Mouse (Mus musculus): Measurements from ENCODE around the gene Pacrg.

Pacrg gene

DNA sequence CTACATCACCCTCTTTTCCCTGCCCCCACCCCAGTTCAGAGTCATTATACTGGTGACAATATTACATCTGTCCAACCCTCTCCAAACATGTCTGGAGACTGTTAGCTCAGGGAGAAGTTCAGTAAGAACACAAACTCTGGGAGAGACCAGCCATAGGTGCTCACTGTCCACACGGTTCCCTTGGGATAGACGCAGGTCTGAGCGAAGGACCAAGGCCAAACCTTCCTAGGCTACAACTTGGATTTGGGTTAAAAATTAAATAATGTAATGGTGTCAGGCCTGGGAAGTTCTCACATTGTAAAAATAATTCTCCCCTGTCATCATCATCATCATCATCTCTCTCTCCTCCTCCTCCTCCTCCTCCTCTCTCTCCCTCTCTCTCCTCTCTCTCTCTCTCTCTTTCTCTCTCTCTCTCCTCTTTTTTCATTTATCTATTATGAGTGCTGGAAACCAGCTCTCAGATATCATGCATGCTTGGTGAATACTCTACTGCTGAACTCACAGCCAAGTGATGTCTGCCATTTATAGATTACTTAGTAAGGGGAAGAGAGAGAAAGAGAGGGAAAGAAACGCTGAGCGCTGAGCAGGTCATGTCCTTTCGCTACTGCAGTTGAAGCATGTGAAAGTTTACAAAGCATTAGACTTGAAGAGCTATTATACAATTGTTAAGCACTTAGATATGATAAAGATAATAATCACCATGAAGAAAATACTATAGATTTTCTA lies 215.2 kb downstream of the Pacrg start:
- no peak for DNase-seq

GRCm38 (mm10) chr17:10620621-10621020 lies 219.5 kb downstream of the Pacrg start:
- no peak for DNase-seq

DNA sequence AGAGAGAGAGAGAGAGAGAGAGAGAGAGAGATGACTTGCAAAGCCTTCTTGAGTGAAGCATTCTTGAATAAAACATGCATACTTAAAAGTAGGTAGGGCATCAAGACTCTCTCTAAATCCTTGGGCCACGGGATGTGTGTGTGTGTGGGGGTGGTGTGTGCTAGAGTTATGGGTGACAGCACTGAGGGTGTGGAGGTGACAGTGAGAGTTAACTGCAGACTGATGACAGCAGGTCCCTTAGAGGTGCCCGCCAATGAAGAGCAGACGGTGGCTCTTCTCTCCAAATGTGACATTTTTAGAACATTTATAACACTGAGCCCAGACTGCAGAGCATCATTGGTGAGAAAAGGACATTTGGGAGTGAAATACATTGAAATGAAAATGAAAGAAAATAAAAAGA lies 220.2 kb downstream of the Pacrg start:
- DNase-seq = no peak

DNA sequence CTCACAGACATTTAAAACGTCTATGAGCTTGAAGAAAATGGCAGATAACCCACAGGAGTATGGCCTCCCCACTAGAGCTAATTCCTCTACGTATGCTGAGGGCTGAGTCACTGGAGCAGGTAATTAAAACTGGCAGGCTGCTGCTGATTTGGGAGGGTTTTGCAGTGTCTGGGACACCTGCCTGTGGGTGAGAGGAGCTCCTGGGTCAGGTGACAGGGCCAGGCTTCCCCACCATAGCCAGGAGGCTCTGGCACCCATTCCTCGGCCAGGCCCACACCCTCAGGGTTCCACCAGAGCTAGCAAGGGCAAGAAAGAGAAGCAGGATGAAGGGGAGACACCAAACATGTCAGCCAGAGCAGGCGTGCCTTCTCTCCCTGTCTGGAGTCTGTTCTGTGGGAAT lies 222.5 kb downstream of the Pacrg start:
- DNase-seq = no peak

DNA sequence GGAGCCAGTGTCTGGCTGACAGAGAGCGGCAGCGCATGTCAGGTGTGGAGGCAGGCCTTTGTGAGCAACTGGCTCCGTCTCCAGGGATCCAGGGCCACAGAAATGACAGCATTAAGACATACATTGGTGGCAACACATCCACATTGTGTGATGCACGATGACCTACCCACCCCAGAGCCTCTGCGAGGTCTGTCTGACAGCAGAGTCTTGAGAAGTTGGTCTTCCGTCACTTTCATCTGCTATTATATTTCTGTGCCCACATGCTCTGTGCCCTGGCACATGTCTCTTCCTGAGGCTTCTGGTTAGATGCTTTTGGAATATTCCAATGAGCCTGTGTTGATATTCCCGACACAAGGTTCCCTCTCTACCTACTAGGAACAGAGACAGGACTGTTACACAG lies 224.5 kb downstream of the Pacrg start:
- no peak for DNase-seq

DNA sequence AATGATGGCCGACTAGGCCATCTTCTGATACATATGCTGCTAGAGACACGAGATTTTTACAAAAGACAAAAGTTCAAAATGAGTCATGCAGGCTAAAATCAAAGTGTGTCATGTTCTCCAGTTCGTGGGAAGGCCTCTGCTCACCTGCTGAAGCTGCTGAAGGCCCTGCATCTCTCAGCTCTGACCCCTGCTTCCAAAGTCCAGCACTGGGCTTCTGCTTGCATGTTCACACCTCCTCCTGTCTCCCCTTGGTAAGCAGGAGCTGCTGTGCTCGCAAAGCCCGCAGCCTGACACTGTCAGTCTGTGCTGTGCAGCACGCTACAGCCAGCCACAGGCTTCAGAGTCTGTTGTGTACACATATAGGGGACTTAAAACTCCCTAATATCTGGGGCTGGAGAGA lies 225.4 kb downstream of the Pacrg start:
- DNase-seq = no peak

DNA sequence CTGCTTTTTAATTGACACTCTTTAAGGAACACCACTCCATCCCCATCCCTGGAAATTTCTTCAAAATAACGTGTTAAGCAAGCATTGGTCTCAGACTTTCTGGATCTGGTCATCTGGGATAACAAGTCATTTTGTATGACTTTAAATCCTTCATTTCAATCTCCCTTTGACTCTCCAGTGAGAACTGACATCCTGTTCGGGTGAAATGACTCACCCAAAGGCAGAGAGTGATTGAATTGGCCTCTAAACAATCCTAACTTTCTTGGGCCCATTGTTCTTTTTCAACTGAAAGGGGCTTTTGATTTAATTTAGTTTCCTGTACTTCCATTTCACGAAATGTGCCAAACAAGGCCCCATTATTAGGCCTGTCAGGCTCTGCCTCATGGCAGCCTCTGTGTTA lies 228.5 kb downstream of the Pacrg start:
- no peak for DNase-seq

DNA sequence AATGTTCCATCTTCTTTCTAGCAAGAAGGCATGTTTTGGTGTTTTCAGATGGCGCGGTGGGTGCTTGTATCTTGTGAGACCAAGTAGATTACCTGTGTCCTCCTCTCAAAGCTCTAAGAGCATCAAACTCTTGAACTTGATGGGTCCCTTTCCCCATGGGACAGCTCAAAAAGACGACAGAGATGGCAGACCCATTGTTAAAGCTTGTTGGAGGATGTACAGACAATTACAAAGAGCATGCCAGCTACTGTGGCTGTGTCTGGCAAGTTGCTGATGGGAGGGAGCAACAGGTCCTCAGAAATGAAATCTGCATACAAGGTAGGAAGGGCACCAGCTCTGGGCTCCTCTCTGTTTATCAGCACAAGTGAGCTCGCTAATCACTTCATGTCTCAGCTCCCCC lies 232.0 kb downstream of the Pacrg start:
- DNase-seq = no peak

DNA sequence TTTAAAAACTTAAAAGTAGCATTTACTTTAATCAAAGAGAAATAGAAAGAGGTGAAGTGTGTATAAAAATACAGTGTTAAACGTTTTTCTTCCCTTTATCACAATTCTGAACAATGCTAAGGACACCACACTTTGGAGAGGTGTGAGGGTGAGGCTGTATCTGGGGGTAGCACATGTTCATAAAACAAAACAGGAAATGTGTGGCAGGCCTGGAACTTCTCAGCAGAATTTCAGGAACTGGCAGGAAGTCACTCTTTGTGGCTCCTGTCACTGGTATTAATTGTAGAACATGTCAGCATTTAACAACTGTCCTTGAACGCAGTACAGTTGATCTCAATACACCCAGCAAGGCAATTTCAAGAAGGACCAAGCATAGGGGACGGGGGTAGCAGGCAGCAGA lies 234.0 kb downstream of the Pacrg start:
- no peak for DNase-seq

DNA sequence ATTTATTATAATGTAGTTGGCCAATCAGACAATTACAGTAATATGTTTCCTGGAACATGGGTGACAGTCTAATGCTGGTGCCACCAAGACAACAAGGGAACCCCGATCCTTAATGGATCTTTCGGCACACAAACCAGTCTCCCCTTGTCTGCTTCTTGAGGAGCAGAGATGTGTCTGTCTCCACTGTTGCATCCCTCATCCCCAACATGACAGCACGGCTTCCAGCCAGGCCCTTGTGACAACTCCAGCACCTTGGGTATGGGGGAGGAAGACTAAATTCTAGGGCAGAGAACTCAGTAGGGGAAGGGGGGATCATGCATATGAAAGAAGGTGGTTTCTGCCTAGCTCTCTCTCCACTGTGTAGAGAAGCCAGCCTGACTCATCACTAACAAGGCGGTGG lies 242.4 kb downstream of the Pacrg start:
- no peak for DNase-seq

- DNase-seq = no peak
These were observed 250.5 kb downstream of the Pacrg start for GRCm38 (mm10) chr17:10589604-10590003.

GRCm38 (mm10) chr17:10588922-10589400 lies 251.2 kb downstream of the Pacrg start:
- no peak for DNase-seq

DNA sequence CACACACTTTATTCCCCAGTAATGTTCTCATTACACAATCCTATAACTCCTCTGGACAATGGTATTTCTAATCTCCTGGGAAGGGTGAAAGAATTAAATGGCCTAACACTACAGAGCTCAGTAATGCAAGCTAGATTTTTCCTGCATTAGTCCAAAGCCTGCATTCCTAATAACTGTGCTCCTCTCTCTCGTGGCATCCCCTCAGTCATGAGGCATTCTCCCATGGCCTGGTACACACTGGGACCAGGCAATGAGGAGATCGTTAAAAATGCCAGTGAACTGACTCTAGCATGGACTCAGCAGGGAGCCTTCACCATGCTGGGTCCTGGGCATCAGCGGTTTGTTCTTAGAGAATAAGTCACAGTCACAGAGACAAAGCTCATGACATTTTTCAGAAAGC lies 256.8 kb downstream of the Pacrg start:
- no peak for DNase-seq

DNA sequence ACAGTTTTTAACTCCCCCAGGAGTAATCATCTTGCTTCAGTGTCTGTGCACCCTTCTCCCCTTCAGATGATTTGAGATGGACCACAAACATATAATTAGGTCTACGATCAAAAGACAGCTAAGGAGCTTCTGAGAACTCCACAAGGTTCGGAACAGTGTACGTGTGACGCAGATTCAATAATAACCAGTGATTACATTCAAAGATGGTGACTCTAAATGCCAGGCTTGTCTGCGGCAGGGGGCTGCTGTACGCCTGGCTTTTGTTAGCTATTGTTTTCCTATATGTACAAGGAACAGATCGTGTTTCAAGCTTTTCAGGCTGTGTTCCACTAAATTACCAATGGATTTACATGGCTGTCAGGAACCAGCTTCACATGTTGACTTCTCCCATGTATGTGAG lies 264.8 kb downstream of the Pacrg start:
- no peak for DNase-seq

GRCm38 (mm10) chr17:10572436-10572835 lies 267.7 kb downstream of the Pacrg start:
- no peak for DNase-seq

- DNase-seq = no peak
These were observed 270.8 kb downstream of the Pacrg start for GRCm38 (mm10) chr17:10569270-10569669.

GRCm38 (mm10) chr17:10567411-10567810 lies 272.7 kb downstream of the Pacrg start:
- no peak for DNase-seq

DNA sequence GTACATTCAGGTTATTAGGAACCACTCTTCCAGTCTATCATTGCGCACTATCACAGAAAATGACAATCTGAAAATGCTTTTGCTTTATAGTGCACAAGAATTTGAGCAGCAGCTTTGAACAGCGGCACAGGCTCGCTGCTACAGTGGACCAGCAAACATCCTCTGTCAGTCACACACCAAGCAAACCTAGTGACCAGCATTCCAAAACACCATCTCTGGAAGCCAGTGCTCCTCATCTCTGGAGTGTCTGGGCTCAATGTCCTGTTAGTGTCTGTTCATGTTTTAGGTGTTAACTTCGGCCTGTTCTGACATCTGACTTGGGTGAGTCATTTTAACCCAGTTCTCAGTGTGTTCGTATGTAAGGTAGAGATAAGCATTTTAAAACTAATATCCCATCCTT lies 275.9 kb downstream of the Pacrg start:
- DNase-seq = no peak

- no peak for DNase-seq
These were observed 277.2 kb downstream of the Pacrg start for GRCm38 (mm10) chr17:10562871-10563270.

DNA sequence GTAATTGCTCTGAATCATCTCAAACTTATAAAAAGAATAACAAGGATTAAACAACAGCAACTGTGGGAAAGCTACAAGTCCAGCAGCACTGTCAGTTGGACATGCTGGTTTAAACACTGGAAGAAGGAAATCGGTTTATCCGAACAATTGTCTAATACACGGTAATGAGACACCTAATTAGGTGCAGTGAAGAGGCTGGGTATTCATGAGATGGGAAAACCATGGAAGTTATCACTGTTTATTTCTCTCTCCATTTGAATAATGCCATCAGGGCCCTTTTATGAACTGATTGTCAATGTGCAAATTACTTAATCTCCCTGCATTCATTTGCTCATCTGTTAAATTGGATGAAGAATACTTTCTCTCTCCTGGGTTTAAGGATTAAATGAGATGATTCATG lies 280.1 kb downstream of the Pacrg start:
- no peak for DNase-seq

DNA sequence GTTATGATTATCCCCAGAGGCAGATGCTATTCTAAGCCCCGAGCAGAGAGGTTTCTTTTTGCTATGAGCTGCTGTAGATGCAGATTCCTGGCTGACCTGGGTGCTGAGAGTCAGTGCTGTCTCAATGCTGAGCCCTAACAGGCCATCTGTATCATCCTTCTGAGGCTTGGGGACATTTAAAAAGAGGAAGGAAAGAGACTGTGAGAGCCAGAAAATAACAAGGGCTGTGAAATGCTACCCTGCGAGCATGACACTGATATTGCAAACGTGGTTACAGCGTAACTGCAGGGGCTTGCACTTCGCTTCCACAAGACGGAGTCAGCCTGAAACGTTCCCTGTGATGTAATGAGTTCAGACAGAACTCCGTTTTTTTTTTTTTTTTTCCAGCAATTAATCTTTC lies 281.4 kb downstream of the Pacrg start:
- no peak for DNase-seq

- no peak for DNase-seq
These were observed 287.6 kb downstream of the Pacrg start for GRCm38 (mm10) chr17:10552295-10553056.

DNA sequence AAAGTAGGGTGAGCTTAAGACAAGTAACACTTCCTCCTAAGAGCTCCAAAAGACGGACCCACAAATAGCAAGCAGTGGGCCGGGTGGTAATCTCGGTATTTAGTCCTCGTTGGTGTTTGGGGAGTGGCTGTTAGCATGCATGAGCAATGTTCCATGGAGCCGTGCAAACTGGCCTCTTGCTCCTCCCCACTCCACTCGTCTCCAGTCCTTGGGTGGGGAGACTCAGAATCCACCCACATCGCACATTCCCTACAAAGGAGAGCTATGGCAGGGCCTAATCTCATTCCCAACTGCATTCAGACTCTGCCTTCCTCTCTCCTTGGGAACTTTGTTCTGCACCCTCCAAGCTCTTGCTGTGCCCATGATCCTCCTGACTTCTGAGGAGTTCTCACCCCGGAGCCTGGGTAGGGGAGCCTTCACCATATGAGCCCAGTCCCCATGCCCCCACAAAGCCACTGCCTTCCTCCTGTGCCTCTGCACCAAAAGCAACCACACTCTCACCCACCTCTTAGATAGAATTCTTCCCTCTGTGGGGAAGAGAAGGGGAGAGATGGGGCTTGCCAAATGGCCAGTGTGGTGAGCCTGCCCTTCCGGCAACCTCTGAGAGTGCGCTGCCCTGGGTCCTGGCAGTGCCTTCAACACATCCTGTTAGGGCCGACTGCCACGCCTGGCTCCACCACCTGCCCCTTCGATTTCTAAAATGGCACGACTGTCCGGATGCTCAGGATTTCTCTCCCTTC lies 289.2 kb downstream of the Pacrg start:
- DNase-seq = no peak

DNA sequence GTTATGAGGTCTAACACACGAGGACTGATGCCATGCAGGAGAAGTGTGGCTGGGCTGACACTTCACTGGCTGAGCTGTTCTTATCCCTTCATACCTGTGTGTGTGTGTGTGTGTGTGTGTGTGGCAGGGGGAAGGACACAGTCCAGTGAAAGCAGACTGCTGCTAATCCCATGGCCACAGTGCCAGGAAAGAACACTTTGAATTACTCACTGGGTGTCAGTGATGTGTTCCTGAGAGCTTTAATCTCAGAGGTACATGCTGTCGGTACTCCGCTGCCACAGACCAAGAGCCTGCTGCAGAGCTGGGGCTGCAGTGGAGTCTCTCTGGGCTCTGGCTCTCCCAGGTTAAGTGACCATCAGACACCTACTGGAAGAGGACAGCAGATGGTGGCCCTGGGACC lies 290.3 kb downstream of the Pacrg start:
- no peak for DNase-seq

Measured in lung, adult 18-20 months (tissue).